Mouse (Mus musculus) megakaryocyte, embryonic 14.5 days (primary cell): ENCODE data around the gene Mycbp.

ENCODE experiments used
- FLI1 ChIP-seq: IDR thresholded peaks from 2 replicates; pipeline ENCODE4 v1.6.1; 2012; ENCODE audit warnings: low read length, inconsistent platforms, mixed read lengths
- GATA1 ChIP-seq: IDR thresholded peaks from 3 replicates; pipeline ENCODE4 v1.6.1; 2012; ENCODE audit warnings: mixed read lengths, low read length, inconsistent platforms, borderline replicate concordance

DNA sequence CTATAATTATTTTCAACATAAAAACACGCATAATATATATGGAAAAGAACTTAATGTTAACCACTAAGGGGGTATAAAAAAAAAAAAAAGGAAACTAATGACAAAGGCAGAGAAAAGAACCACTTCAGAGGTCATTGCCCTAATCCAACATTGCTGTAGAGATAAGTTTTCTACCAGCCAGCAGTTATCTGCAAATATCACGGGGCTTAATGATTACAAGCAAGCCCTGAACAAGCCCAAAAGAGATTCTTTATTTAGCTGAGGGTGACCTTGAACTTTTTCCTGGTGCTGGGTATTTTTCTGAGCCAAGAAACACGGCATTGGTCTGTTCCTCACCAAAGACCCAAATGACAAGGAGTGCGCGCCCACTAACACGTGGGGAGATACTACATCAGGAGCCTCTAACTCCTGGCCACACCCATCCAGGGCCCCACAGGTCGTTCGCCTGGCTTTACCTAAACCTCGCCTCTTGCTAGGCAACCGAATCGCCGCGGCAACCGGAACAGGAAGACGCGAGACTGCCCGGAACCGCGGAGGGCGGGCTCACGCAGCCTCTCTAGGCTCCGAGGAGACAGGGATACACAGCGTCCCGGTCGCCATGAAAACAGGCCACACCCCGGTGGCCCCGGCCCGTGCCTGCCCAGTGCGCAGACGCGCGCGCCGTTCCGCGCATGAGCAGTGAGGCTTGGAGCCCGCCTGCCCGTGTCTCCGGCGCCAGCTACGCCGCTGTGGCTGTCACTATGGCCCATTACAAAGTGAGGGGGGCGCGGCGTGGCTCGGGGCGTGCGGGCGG is at the start of gene Mycbp:
- TF ChIP-seq GATA1 (no peak), FLI1 (no peak)
